Mouse (Mus musculus) neural tube, embryonic 14.5 days (tissue): Measurements from ENCODE around the gene Efnb2. TPM values are rescaled to one million over a fixed set of nuclear protein-coding genes. Genes with fewer than 3 reads are reported as not detected.

Source experiments
- ATAC-seq: fragments of 200-750 bp; cut with Nextera tagmentation; 2 replicates; pipeline ENCODE4 v1.8.0; 2017; ENCODE audit warnings: low read depth, mild to moderate bottlenecking, moderate TSS enrichment, moderate library complexity
- H3K27ac ChIP-seq: fragments of 300-500 bp; sonication (generic); 2 replicates; pipeline ENCODE4 v1.5.1; 2014; ENCODE audit warnings: low read depth, mild to moderate bottlenecking, control low read depth, low read length, moderate library complexity, mixed read lengths
- H3K27me3 ChIP-seq: fragments of 300-500 bp; sonication (generic); 2 replicates; pipeline ENCODE4 v1.6.1; 2014; ENCODE audit warnings: low read length; ENCODE audit not compliant: control insufficient read depth, insufficient read depth
- H3K36me3 ChIP-seq: fragments of 300-500 bp; sonication (generic); 2 replicates; pipeline ENCODE4 v1.6.1; 2014; ENCODE audit warnings: low read length, mixed read lengths; ENCODE audit not compliant: control insufficient read depth, insufficient read depth
- H3K4me1 ChIP-seq: fragments of 300-500 bp; sonication (generic); 2 replicates; pipeline ENCODE4 v1.6.1; 2014; ENCODE audit warnings: low read length; ENCODE audit not compliant: control insufficient read depth, insufficient read depth
- H3K4me2 ChIP-seq: fragments of 300-500 bp; sonication (generic); 2 replicates; pipeline ENCODE4 v1.6.1; 2014; ENCODE audit warnings: mild to moderate bottlenecking, low read depth, low read length, control low read depth
- H3K4me3 ChIP-seq: fragments of 300-500 bp; sonication (generic); 2 replicates; pipeline ENCODE4 v1.5.1; 2014; ENCODE audit warnings: low read depth, low read length, control low read depth, mixed read lengths
- H3K9ac ChIP-seq: fragments of 300-500 bp; sonication (generic); replicated peaks from 2 replicates; pipeline ENCODE4 v1.6.1; 2014; ENCODE audit warnings: low read depth, mild to moderate bottlenecking, control low read depth, low read length, mixed read lengths
- H3K9me3 ChIP-seq: fragments of 300-500 bp; sonication (generic); 2 replicates; pipeline ENCODE4 v1.6.1; 2016; ENCODE audit warnings: low read length; ENCODE audit not compliant: control insufficient read depth
- WGBS: fragments of 180-500 bp; shearing (Covaris S2); extraction: QIAGEN DNeasy Blood & Tissue Kit; methylation state at CpG from one replicate; pipeline ENCODE4 v1.1.7; 2014; 5-methylcytosine and 5-hydroxymethylcytosine counted together
- polyA plus RNA-seq: library from polyadenylated mRNA; unstranded; fragments of >200 nt; fragmentation: Nextera tagmentation; extraction: Ambion mirVana; gene quantifications from 2 replicates; pipeline ENCODE4 v1.2.1, GENCODE M21; 2014

Efnb2 gene
- 17.7 and 27.7 TPM in 2 replicates for polyA plus RNA-seq

GRCm38 (mm10) chr8:8661103-8661758 is at the start of gene Efnb2:
Gene Efnb2, minus strand, starts transcription at chr8:8661242.
- under 1% methylated on average over 58 of the region's 70 CpGs for WGBS
- Histone ChIP-seq H3K27ac (peak within 1 kb of the TSS; percentile 92), H3K4me2 (peak within 1 kb of the TSS; percentile 66), H3K36me3 (no peaks in the 10 kb centered on the region), H3K9me3 (no peaks in the 10 kb centered on the region), H3K9ac (peak within 1 kb of the TSS; percentile 81), H3K4me1 (peaks cover 3% of the 10 kb centered on the region; the same call in 1 of the 2 replicates), H3K4me3 (peak within 1 kb of the TSS; percentile 90), H3K27me3 (peaks cover 3% of the 10 kb centered on the region; the same call in 1 of the 2 replicates)
- peak; percentile 95 for ATAC-seq

DNA sequence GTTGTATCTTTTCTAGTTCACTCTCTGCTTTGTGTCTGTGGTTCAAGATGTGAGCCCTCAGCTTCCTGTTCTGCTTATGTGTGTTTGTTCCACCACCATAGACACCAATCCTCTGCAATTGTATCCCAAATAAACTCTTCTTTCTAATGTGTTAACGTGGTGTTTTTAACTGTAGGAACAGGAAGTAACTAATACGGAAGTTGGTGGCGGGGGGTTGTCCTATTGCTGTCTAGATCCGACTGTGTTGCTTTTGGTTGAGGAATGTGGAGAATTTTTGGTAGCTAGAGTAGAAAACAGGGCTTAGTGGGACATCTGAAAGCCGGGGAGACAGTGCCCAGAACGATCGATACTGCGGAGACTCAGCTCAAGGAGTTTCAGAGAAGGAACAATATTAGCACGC is 43.8 kb upstream of the Efnb2 start:
- 84% methylated on average over 9 of the region's 9 CpGs for WGBS
- no peak overlapping the region for H3K27ac ChIP-seq
- ATAC-seq, result no peak
- no peak overlapping the region for H3K4me3 ChIP-seq
- H3K9ac ChIP-seq, result no peak overlapping the region
- no peaks in the 10 kb centered on the region for H3K36me3 ChIP-seq
- H3K4me1 ChIP-seq, result no peaks in the 10 kb centered on the region
- H3K27me3 ChIP-seq, result no peaks in the 10 kb centered on the region
- no peak overlapping the region for H3K4me2 ChIP-seq
- no peaks in the 10 kb centered on the region for H3K9me3 ChIP-seq

DNA sequence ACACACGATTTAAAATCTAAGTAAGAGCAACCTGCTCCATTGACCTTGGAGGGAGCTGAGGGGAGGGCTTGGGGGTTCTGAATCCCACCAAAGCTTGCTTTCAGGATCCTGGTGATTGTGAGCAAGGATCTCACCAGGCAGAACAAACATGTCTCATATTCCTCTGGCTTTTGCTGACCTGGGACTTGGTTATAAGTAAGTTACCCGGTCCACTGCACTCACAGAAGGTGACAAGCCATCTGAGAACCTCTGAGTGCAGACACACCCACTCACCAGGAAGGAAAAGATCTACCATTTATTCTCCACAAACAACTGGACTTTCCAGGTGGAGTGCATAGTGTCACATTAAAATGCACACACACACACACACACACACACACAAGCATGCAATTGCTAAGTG is 42.6 kb upstream of the Efnb2 start:
- Histone ChIP-seq H3K27ac (no peak overlapping the region), H3K9ac (no peak overlapping the region), H3K4me3 (no peak overlapping the region), H3K4me1 (no peaks in the 10 kb centered on the region), H3K4me2 (no peak overlapping the region), H3K9me3 (no peaks in the 10 kb centered on the region), H3K36me3 (no peaks in the 10 kb centered on the region), H3K27me3 (no peaks in the 10 kb centered on the region)
- 85% methylated on average over 2 of the region's 2 CpGs for WGBS
- no peak for ATAC-seq

DNA sequence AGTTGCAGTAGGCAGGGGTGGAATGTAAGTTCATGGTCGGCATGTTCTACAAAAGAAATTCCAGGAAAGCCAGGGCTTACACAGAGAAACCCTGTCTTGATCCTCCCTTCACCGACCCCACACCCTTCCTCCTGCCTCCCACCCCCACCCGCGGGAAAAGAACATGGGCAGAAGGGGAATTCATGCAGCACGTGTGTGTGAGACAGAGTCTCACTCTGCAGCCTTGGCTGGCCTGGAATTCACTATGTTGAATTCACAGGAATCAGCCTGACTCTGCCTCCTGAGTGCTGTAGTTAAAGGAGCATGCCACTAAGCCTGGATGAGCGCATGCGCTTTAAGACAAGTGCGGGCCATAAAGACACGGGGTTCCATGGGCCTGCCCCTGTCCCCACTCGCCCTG is 39.8 kb upstream of the Efnb2 start:
- Histone ChIP-seq H3K27ac (no peak overlapping the region), H3K4me2 (no peak overlapping the region), H3K4me3 (no peak overlapping the region), H3K27me3 (no peaks in the 10 kb centered on the region), H3K36me3 (no peaks in the 10 kb centered on the region), H3K9ac (no peak overlapping the region), H3K9me3 (no peaks in the 10 kb centered on the region), H3K4me1 (no peaks in the 10 kb centered on the region)
- 95% methylated on average over 10 of the region's 10 CpGs for WGBS
- ATAC-seq, result no peak

- Histone ChIP-seq H3K36me3 (no peaks in the 10 kb centered on the region), H3K27ac (no peak overlapping the region), H3K9me3 (no peaks in the 10 kb centered on the region), H3K9ac (no peak overlapping the region), H3K4me1 (no peaks in the 10 kb centered on the region), H3K4me3 (no peak overlapping the region), H3K27me3 (no peaks in the 10 kb centered on the region), H3K4me2 (no peak overlapping the region)
- 91% methylated on average over 4 of the region's 4 CpGs for WGBS
- no peak for ATAC-seq
Measured at GRCm38 (mm10) chr8:8700229-8700628, 39.2 kb upstream of the Efnb2 start.

- H3K27me3 ChIP-seq, result no peaks in the 10 kb centered on the region
- H3K27ac ChIP-seq, result peak within 1 kb of the TSS; percentile 98
- under 1% methylated on average over 78 of the region's 81 CpGs for WGBS
- peaks cover 35% of the 10 kb centered on the region for H3K4me1 ChIP-seq
- peak; percentile 97 for ATAC-seq
- H3K36me3 ChIP-seq, result no peaks in the 10 kb centered on the region
- H3K4me2 ChIP-seq, result peak within 1 kb of the TSS; percentile 88
- no peaks in the 10 kb centered on the region for H3K9me3 ChIP-seq
- peak within 1 kb of the TSS; percentile 99 for H3K9ac ChIP-seq
- H3K4me3 ChIP-seq, result peak within 1 kb of the TSS; percentile 87
Measured at GRCm38 (mm10) chr8:8690146-8691092, 29.4 kb upstream of the Efnb2 start, which contains the start of gene Arglu1. Gene Arglu1, minus strand, starts transcription at chr8:8690521.

DNA sequence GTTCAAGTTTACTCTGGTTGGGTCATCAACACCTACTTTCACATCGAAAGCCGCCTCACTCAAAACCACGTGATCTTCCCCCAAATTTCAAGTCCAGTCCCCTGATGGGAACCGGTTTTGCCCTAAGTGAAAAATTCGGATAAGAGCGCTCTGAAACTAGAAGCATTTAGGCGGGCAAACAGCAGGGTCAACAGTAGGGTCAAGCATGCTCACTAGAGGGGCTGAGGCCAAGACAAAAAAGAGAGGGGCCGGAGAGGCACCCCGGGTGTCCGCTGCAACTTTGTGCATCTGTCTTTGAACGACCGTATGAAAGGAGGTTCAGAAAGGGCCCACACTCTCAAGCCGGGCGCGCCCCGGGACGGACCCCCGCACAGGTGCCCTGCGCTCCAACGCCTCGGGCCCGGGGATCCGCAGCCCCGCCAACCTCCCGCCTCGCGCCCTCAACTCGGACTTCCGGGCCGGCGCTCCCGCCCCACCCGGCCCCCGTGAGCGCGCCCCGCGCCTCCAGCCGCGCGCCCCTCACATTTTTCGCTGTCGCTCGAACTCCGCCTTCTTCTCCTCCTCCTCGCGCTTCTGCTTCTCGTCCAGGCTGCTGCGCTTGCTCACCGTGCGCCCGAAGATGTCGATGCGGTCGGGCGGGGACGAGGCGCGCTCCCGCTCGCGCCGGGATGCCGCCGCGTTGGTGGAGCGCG is 28.6 kb upstream of the Efnb2 start:
- WGBS, result under 1% methylated on average over 47 of the region's 68 CpGs
- peak overlapping the region; percentile 98 for H3K27ac ChIP-seq
- no peaks in the 10 kb centered on the region for H3K36me3 ChIP-seq
- H3K27me3 ChIP-seq, result no peaks in the 10 kb centered on the region
- H3K9me3 ChIP-seq, result no peaks in the 10 kb centered on the region
- H3K4me1 ChIP-seq, result peaks cover 35% of the 10 kb centered on the region
- H3K4me3 ChIP-seq, result peak overlapping the region; percentile 87
- peak overlapping the region; percentile 99 for H3K9ac ChIP-seq
- peak; percentile 77 for ATAC-seq
- peak overlapping the region; percentile 88 for H3K4me2 ChIP-seq

- no peaks in the 10 kb centered on the region for H3K9me3 ChIP-seq
- H3K9ac ChIP-seq, result peak overlapping the region; percentile 99; the same call in 1 of the 2 replicates
- no peak overlapping the region for H3K27ac ChIP-seq
- H3K27me3 ChIP-seq, result no peaks in the 10 kb centered on the region
- H3K4me2 ChIP-seq, result peak overlapping the region; percentile 88
- H3K4me3 ChIP-seq, result peak overlapping the region; percentile 87
- ATAC-seq, result no peak
- no peaks in the 10 kb centered on the region for H3K36me3 ChIP-seq
- H3K4me1 ChIP-seq, result peaks cover 35% of the 10 kb centered on the region
- WGBS, result 7% methylated on average over 9 of the region's 9 CpGs
Measured at GRCm38 (mm10) chr8:8688823-8689453, 27.9 kb upstream of the Efnb2 start.
